ENCODE assay signal across 31 mouse cellular contexts in genomic region chr6:112776718-112777117, GRCm38 (mm10).
DNase-seq lines count a peak whose midpoint lies in the region; ATAC-seq and TF ChIP-seq lines count a peak whose summit lies in the region.
"Had no signal": no experiment of that assay in that cellular context is flagged by ENCODE, and none has a peak within 500 bp of the region (broad histone marks: within the 10 kb centered on the region; RNA-seq: fewer than 3 reads in every experiment).

No protein-coding gene starts in this region.

- no peak for ATAC-seq in intestine, embryonic 14.5 days (replicated peaks; ENCODE audit: low FRiP score, low TSS enrichment, low read depth)
- no peak for ATAC-seq in intestine, embryonic 15.5 days
- ATAC-seq: activated CD4-positive, CD25-positive, alpha-beta regulatory T cell, adult 4 months; midbrain, embryonic 15.5 days; Patski had no signal

- H3K27ac ChIP-seq in intestine, embryonic 14.5 days (ENCODE audit: low read depth), result no peak overlapping the region
- H3K27ac ChIP-seq in intestine, embryonic 15.5 days, result no peak overlapping the region
- no peak overlapping the region for H3K27ac ChIP-seq in MEL (ENCODE audit: control insufficient read depth, low read depth, low read length)
- no peak overlapping the region for H3K27ac ChIP-seq in embryonic facial prominence, embryonic 10.5 days (replicated peaks)
- H3K27ac ChIP-seq: embryonic facial prominence, embryonic 13.5 days; forebrain, embryonic 12.5 days; heart, embryonic 13.5 days; hindbrain, embryonic 13.5 days; limb, embryonic 15.5 days; liver, embryonic 14.5 days; lung, embryonic 15.5 days; midbrain, embryonic 15.5 days; neural tube, embryonic 13.5 days; stomach, embryonic 15.5 days had no signal

- H3K79me2 ChIP-seq in MEL (ENCODE audit: control insufficient read depth, insufficient read depth, low read length, poor library complexity), result no peaks in the 10 kb centered on the region

- TF ChIP-seq CTCF in MEL (IDR thresholded peaks at IDR 0.05 in 2 of 3, conservative IDR thresholded peaks at IDR 0.05 in 1 of 3; ENCODE audit: control insufficient read depth in 1 of 3, insufficient read depth in 1 of 3, low read depth in 2 of 3, low read length in 3 of 3, poor library complexity in 1 of 3, severe bottlenecking in 1 of 3), result no peak

- DNase-seq in intestine, embryonic 14.5 days (ENCODE audit: low spot score), result peak; percentile 63
- DNase-seq in 3T3-L1 (ENCODE audit: low read depth, low spot score) (peak; percentile 23), MEL (ENCODE audit: low read depth, low spot score) (peak; percentile 20)
- peak; percentile 37 for DNase-seq in embryonic facial prominence, embryonic 10.5 days (ENCODE audit: low spot score)
- no peak for DNase-seq in spleen, adult 18-20 months
- no peak for DNase-seq in urinary bladder, postnatal 25 days (ENCODE audit: low spot score)
- DNase-seq: adrenal gland, adult 8-10 months; cerebellum, adult 18-20 months; cerebellum, postnatal 36 days; gastrocnemius, postnatal 25 days; heart, adult 18-20 months; kidney, adult 9 months; kidney, postnatal 36 days; lung, postnatal 4 days; retina, postnatal 1 day; right cerebral cortex, postnatal 4 days; thymus, postnatal 36 days had no signal

- TF ChIP-seq RAD21 in MEL (IDR thresholded peaks at IDR 0.05; ENCODE audit: low read depth, low read length), result no peak

- no peaks in the 10 kb centered on the region for H3K4me1 ChIP-seq in intestine, embryonic 14.5 days (replicated peaks; ENCODE audit: control insufficient read depth, insufficient read depth, low read length)
- H3K4me1 ChIP-seq in intestine, embryonic 15.5 days (replicated peaks), result no peaks in the 10 kb centered on the region
- H3K4me1 ChIP-seq in MEL (ENCODE audit: control insufficient read depth in 1 of 2, insufficient read depth in 2 of 2, low read length in 2 of 2), result no peaks in the 10 kb centered on the region
- H3K4me1 ChIP-seq in embryonic facial prominence, embryonic 10.5 days, result no peaks in the 10 kb centered on the region
- H3K4me1 ChIP-seq: embryonic facial prominence, embryonic 13.5 days; forebrain, embryonic 12.5 days; heart, embryonic 13.5 days; limb, embryonic 15.5 days; lung, embryonic 15.5 days; midbrain, embryonic 15.5 days; neural tube, embryonic 13.5 days; stomach, embryonic 15.5 days had no signal

- H3K9me3 ChIP-seq in intestine, embryonic 14.5 days (ENCODE audit: control insufficient read depth, low read length), result no peaks in the 10 kb centered on the region
- no peaks in the 10 kb centered on the region for H3K9me3 ChIP-seq in intestine, embryonic 15.5 days
- no peaks in the 10 kb centered on the region for H3K9me3 ChIP-seq in MEL (replicated peaks; ENCODE audit: insufficient read depth, low read length)
- no peaks in the 10 kb centered on the region for H3K9me3 ChIP-seq in embryonic facial prominence, embryonic 10.5 days
- H3K9me3 ChIP-seq: embryonic facial prominence, embryonic 13.5 days; forebrain, embryonic 12.5 days; heart, embryonic 13.5 days; hindbrain, embryonic 13.5 days; limb, embryonic 15.5 days; lung, embryonic 15.5 days; midbrain, embryonic 15.5 days; neural tube, embryonic 13.5 days; stomach, embryonic 15.5 days had no signal

- 87% methylated on average over 6 of the region's 6 CpGs for WGBS in intestine, embryonic 14.5 days
- WGBS in intestine, embryonic 15.5 days, result 84% methylated on average over 6 of the region's 6 CpGs
- WGBS in embryonic facial prominence, embryonic 10.5 days, result 90% methylated on average over 6 of the region's 6 CpGs

- TF ChIP-seq EP300 in MEL (IDR thresholded peaks at IDR 0.05; ENCODE audit: low read depth in 1 of 2, low read length in 2 of 2), result no peak

- H3K9ac ChIP-seq in intestine, embryonic 14.5 days (ENCODE audit: low read length), result no peak overlapping the region
- no peak overlapping the region for H3K9ac ChIP-seq in intestine, embryonic 15.5 days
- H3K9ac ChIP-seq in MEL (ENCODE audit: control insufficient read depth, low read depth, low read length, poor library complexity, severe bottlenecking), result no peak overlapping the region
- H3K9ac ChIP-seq: embryonic facial prominence, embryonic 13.5 days; forebrain, embryonic 12.5 days; heart, embryonic 13.5 days; hindbrain, embryonic 13.5 days; limb, embryonic 15.5 days; liver, embryonic 14.5 days; lung, embryonic 15.5 days; midbrain, embryonic 15.5 days; neural tube, embryonic 13.5 days; stomach, embryonic 15.5 days had no signal

- no peak for TF ChIP-seq POLR2A in MEL (IDR thresholded peaks at IDR 0.05; ENCODE audit: control insufficient read depth in 1 of 2, insufficient read depth in 1 of 2, low read depth in 1 of 2, low read length in 2 of 2, poor library complexity in 1 of 2)

- no peak overlapping the region for H3K4me3 ChIP-seq in intestine, embryonic 14.5 days (ENCODE audit: low read depth, low read length)
- H3K4me3 ChIP-seq in intestine, embryonic 15.5 days (replicated peaks), result no peak overlapping the region
- no peak overlapping the region for H3K4me3 ChIP-seq in MEL (ENCODE audit: control insufficient read depth in 1 of 2, insufficient read depth in 1 of 2, low read depth in 2 of 2, low read length in 2 of 2)
- no peak overlapping the region for H3K4me3 ChIP-seq in embryonic facial prominence, embryonic 10.5 days
- H3K4me3 ChIP-seq: embryonic facial prominence, embryonic 13.5 days; erythroblast, embryonic 14.5 days; forebrain, embryonic 12.5 days; heart, embryonic 13.5 days; hindbrain, embryonic 13.5 days; limb, embryonic 15.5 days; lung, embryonic 15.5 days; midbrain, embryonic 15.5 days; neural tube, embryonic 13.5 days; stomach, embryonic 15.5 days had no signal

- H3K4me2 ChIP-seq in intestine, embryonic 14.5 days (ENCODE audit: low read length), result no peak overlapping the region
- H3K4me2 ChIP-seq in intestine, embryonic 15.5 days (replicated peaks), result no peak overlapping the region
- H3K4me2 ChIP-seq: embryonic facial prominence, embryonic 13.5 days; forebrain, embryonic 12.5 days; heart, embryonic 13.5 days; hindbrain, embryonic 13.5 days; limb, embryonic 15.5 days; lung, embryonic 15.5 days; midbrain, embryonic 15.5 days; neural tube, embryonic 13.5 days; stomach, embryonic 15.5 days had no signal

- no peaks in the 10 kb centered on the region for H3K27me3 ChIP-seq in intestine, embryonic 14.5 days (replicated peaks; ENCODE audit: control insufficient read depth, insufficient read depth, low read length)
- no peaks in the 10 kb centered on the region for H3K27me3 ChIP-seq in intestine, embryonic 15.5 days (replicated peaks)
- no peaks in the 10 kb centered on the region for H3K27me3 ChIP-seq in MEL (ENCODE audit: control insufficient read depth in 1 of 2, insufficient read depth in 2 of 2, low read length in 2 of 2)
- H3K27me3 ChIP-seq in embryonic facial prominence, embryonic 10.5 days (replicated peaks; ENCODE audit: low read depth, poor library complexity, severe bottlenecking), result no peaks in the 10 kb centered on the region
- H3K27me3 ChIP-seq: embryonic facial prominence, embryonic 13.5 days; forebrain, embryonic 12.5 days; heart, embryonic 13.5 days; hindbrain, embryonic 13.5 days; limb, embryonic 15.5 days; lung, embryonic 15.5 days; midbrain, embryonic 15.5 days; neural tube, embryonic 13.5 days; Patski; stomach, embryonic 15.5 days had no signal

- H3K36me3 ChIP-seq in intestine, embryonic 14.5 days (ENCODE audit: control insufficient read depth, insufficient read depth, low read length), result 0 out of 2 replicates have a peak, but pooled peaks cover 4% of the 10 kb centered on the region
- H3K36me3 ChIP-seq in intestine, embryonic 15.5 days, result no peaks in the 10 kb centered on the region
- no peaks in the 10 kb centered on the region for H3K36me3 ChIP-seq in MEL (ENCODE audit: control insufficient read depth in 1 of 2, insufficient read depth in 2 of 2, low read length in 2 of 2)
- H3K36me3 ChIP-seq in embryonic facial prominence, embryonic 10.5 days (replicated peaks), result peaks cover 59% of the 10 kb centered on the region
- H3K36me3 ChIP-seq: heart, embryonic 13.5 days; lung, embryonic 15.5 days had no signal

TF ChIP-seq in MEL, 35 proteins besides CTCF, POLR2A, EP300 and RAD21:
- TF ChIP-seq JUND (IDR thresholded peaks at IDR 0.05; ENCODE audit: low read depth, low read length) (no peak), MEF2A (IDR thresholded peaks at IDR 0.05; ENCODE audit: extremely low read depth, insufficient replicate concordance, low read depth, low read length, poor library complexity, severe bottlenecking) (no peak), MAX (IDR thresholded peaks at IDR 0.05; ENCODE audit: low read length) (no peak), RCOR1 (IDR thresholded peaks at IDR 0.05; ENCODE audit: low read depth, low read length) (no peak), NELFE (IDR thresholded peaks at IDR 0.05; ENCODE audit: low read depth, low read length) (no peak), ZKSCAN1 (IDR thresholded peaks at IDR 0.05; ENCODE audit: low read depth, low read length) (no peak), ZMIZ1 (IDR thresholded peaks at IDR 0.05; ENCODE audit: low read depth, low read length) (no peak), MAFK (IDR thresholded peaks at IDR 0.05; ENCODE audit: borderline replicate concordance, low read depth, low read length) (no peak), MXI1 (IDR thresholded peaks at IDR 0.05; ENCODE audit: low read depth, low read length) (no peak), HCFC1 (IDR thresholded peaks at IDR 0.05; ENCODE audit: low read depth, low read length) (no peak), POLR2AphosphoS2 (IDR thresholded peaks at IDR 0.05; ENCODE audit: low read length) (no peak), TAL1 (IDR thresholded peaks at IDR 0.05; ENCODE audit: low read length) (no peak), KAT2A (conservative IDR thresholded peaks at IDR 0.05; ENCODE audit: low read depth, low read length) (no peak), TCF12 (IDR thresholded peaks at IDR 0.05; ENCODE audit: low read depth, low read length) (no peak), ELF1 (IDR thresholded peaks at IDR 0.05; ENCODE audit: low read depth, low read length) (no peak), POLR2AphosphoS5 (IDR thresholded peaks at IDR 0.05; ENCODE audit: borderline replicate concordance, low read depth, low read length) (no peak)

Comparison
In these comparisons a context has a peak if more than half of its experiments do, and no peak if none do; other contexts are left out.
1. DNase-seq: peak in intestine, embryonic 14.5 days (single experiment), 3T3-L1 (single experiment), MEL (single experiment) and embryonic facial prominence, embryonic 10.5 days (single experiment); none in spleen, adult 18-20 months (0 of 2) and urinary bladder, postnatal 25 days (single experiment).